Mouse (Mus musculus) kidney, adult 2 months (tissue): Measurements from ENCODE around the gene Adcy7. TPM values are rescaled to one million over a fixed set of nuclear protein-coding genes. Genes with fewer than 3 reads are reported as not detected.

Experiments used
- DNase-seq: peaks from one replicate; pipeline ENCODE4 v3.0.0; 2021
- H3K27ac ChIP-seq: fragments of 200-500 bp; 2 replicates; pipeline ENCODE4 v1.5.1; 2012; ENCODE audit warnings: low read depth, low read length, control low read depth, inconsistent platforms; ENCODE audit not compliant: insufficient read depth
- H3K27me3 ChIP-seq: fragments of 200-500 bp; replicated peaks from 2 replicates; pipeline ENCODE4 v1.6.1; 2012; ENCODE audit warnings: mild to moderate bottlenecking, moderate library complexity, low read length, inconsistent platforms; ENCODE audit not compliant: control insufficient read depth, insufficient read depth
- H3K36me3 ChIP-seq: fragments of 200-500 bp; 2 replicates; pipeline ENCODE4 v1.6.1; 2012; ENCODE audit warnings: mild to moderate bottlenecking, moderate library complexity, low read length, inconsistent platforms; ENCODE audit not compliant: control insufficient read depth, insufficient read depth
- H3K4me1 ChIP-seq: fragments of 200-500 bp; 2 replicates; pipeline ENCODE4 v1.6.1; 2011; ENCODE audit warnings: low read length; ENCODE audit not compliant: control insufficient read depth, insufficient read depth
- H3K4me3 ChIP-seq: fragments of 200-500 bp; 2 replicates; pipeline ENCODE4 v1.5.1; 2011; ENCODE audit warnings: mild to moderate bottlenecking, low read depth, low read length, control low read depth; ENCODE audit not compliant: insufficient read depth
- CTCF ChIP-seq: fragments of 200-500 bp; conservative IDR thresholded peaks from 2 replicates; pipeline ENCODE4 v1.5.1; 2011; ENCODE audit warnings: low read depth, mild to moderate bottlenecking, control low read depth, low read length, moderate library complexity, mixed read lengths; ENCODE audit not compliant: insufficient read depth, insufficient read length
- POLR2A ChIP-seq: fragments of 200-500 bp; IDR thresholded peaks from one replicate; pipeline ENCODE4 v1.6.1; 2011; ENCODE audit warnings: low read depth, low read length, control low read depth
- WGBS: fragments of 180-500 bp; shearing (Covaris S2); methylation state at CpG from one replicate; pipeline ENCODE4 v1.1.7; 2018; 5-methylcytosine and 5-hydroxymethylcytosine counted together
- polyA plus RNA-seq: library from polyadenylated mRNA; depleted of rRNA; stranded (reverse); fragments of >200 nt; gene quantifications from 2 replicates; pipeline ENCODE4 v1.2.3, GENCODE M21; 2012

Adcy7 gene
- polyA plus RNA-seq, 1 experiment, result 4.8 TPM

DNA sequence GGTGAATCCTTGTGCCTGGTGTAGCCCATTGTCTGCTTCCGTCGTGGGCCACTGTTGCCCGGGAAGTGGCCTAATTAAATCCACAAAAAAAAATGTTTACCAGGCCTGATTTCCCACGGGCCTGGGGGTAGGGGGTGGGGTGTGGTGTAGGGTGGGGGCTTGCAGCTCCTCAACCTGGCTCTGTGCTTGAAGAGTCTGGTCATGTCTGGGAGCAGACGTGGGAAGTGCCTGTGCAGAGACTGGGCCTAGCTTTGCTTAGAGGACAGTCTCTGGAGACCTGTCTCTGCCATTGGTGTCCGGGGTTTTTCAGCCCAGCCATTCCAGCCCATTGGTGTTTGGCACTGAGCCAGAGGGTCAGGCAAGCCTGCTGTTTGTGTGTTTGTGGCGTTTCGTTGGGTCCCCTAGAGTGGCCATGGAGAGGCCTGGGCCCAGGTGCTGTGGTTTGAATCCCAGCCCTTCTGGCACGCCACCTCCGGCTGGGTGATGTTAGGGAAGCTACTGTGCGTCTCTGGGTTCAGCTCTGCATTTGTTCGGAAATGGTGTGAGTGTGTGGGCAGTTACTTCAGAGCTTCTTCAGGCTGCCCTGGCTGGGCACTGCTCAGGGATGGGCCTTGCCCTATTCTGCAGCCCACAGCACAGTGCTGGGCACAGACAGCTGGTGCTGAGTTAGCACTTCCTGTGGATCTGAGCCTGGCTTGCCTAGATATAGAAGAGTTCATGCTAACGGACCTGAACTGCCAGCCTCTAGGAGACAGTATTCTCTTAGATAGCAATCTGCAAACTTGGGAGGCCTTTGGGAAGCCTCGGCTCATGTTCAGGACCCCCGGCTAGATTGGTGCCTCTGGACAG lies 29.6 kb downstream of the Adcy7 start:
- DNase-seq, result no peak
- H3K4me1 ChIP-seq, result no peaks in the 10 kb centered on the region
- no peaks in the 10 kb centered on the region for H3K27me3 ChIP-seq
- no peak overlapping the region for H3K4me3 ChIP-seq
- TF ChIP-seq CTCF (no peak), POLR2A (no peak)
- no peaks in the 10 kb centered on the region for H3K36me3 ChIP-seq
- no peak overlapping the region for H3K27ac ChIP-seq
- 73% methylated on average over 15 of the region's 15 CpGs for WGBS

DNA sequence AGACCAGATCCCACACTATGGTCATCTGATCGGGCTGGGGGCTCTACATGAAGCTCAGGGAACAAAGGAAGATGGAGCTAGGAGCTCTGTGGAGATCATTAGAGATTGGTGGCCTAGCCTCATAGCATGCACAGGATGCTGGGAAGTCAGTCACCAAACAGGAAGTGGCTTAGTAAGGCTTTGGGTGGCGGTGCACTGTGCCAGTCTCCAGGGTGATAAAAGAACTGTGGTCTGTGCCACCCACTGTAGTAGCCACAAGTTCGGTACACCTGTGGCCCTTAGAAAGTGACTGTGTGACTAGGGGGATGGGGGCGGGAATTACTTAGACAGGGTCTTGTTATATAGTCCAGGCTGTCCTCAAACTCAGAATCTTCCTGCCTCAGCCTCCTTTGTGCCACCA lies 33.6 kb downstream of the Adcy7 start:
- TF ChIP-seq CTCF (no peak), POLR2A (no peak)
- no peaks in the 10 kb centered on the region for H3K27me3 ChIP-seq
- H3K4me1 ChIP-seq, result no peaks in the 10 kb centered on the region
- WGBS, result 94% methylated on average over 4 of the region's 4 CpGs
- no peak overlapping the region for H3K27ac ChIP-seq
- no peaks in the 10 kb centered on the region for H3K36me3 ChIP-seq
- no peak for DNase-seq
- H3K4me3 ChIP-seq, result no peak overlapping the region

DNA sequence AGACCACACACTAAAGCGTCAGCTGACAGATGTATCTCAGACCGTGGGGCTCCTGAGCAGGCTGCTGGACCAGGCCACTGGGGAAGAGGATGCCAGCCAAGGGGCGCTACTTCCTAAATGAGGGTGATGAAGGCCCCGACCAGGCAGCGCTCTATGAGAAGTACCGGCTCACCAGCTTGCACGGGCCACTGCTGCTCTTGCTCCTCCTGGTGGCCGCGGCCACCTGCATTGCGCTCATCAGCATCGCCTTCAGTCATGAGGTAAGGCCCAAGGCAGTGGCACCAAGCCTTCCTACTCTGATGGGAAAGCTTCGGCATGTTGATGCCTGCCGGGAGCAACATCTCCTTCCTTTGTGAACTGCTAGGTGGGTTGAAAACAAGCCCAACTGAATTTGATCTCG lies 34.3 kb downstream of the Adcy7 start:
- DNase-seq, result no peak
- Histone ChIP-seq H3K4me1 (no peaks in the 10 kb centered on the region), H3K4me3 (no peak overlapping the region), H3K27ac (no peak overlapping the region), H3K27me3 (no peaks in the 10 kb centered on the region), H3K36me3 (no peaks in the 10 kb centered on the region)
- 82% methylated on average over 14 of the region's 14 CpGs for WGBS
- TF ChIP-seq POLR2A (no peak), CTCF (peak; percentile 37; the same call in 1 of the 2 replicates)

DNA sequence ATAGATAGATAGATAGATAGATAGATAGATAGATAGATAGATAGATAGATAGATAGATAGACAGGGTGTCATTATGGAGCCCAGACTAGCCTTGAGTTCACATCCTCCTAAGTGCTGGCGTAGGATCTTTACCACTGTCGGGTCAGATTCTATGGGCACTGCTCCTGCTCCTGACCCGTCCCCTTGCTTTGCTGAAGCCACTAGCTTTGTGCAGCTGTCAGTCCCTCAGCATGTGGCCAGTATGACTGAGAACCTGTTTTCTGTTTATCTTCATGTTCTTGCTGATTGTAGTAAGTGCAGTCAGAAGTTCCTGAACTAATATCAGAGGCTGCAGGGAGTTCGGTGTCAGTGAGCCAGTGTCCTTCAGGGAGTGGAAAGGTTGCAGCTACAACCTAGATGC lies 35.5 kb downstream of the Adcy7 start:
- Histone ChIP-seq H3K27me3 (no peaks in the 10 kb centered on the region), H3K4me1 (no peaks in the 10 kb centered on the region), H3K36me3 (no peaks in the 10 kb centered on the region), H3K4me3 (no peak overlapping the region), H3K27ac (no peak overlapping the region)
- DNase-seq, result no peak
- WGBS, result 88% methylated on average over 4 of the region's 4 CpGs
- TF ChIP-seq POLR2A (no peak), CTCF (no peak)

DNA sequence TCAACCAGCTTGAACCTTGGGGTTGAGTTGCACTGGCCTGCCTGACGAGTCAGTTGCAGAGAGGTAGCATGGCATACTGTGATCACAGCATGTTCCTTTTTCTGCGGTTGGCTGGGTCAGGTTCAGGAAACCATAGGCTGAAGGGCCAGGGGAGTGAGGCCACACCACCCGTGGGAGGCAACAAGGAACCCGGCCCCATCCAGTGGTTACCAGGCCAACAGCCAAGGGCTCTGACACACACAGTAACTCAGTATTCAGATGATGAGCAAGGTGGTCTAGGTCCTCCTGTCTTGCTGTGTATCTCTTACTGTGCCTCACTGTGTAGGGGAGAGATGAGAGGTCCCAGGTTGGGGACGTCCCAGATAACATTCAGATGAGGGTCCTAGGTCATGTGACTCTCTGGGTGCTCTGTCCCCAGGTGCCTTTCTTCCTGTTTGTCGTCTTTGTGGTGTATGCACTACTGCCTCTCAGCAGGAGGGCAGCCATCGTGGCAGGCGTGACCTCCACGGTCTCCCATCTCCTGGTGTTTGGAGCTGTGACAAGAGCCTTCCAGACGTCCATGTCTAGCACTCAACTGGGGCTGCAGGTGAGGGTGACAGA lies 37.2 kb downstream of the Adcy7 start:
- TF ChIP-seq POLR2A (no peak), CTCF (no peak)
- Histone ChIP-seq H3K27ac (no peak overlapping the region), H3K4me3 (no peak overlapping the region), H3K4me1 (no peaks in the 10 kb centered on the region), H3K27me3 (no peaks in the 10 kb centered on the region), H3K36me3 (no peaks in the 10 kb centered on the region)
- 38% methylated on average over 10 of the region's 10 CpGs for WGBS
- DNase-seq, result no peak

DNA sequence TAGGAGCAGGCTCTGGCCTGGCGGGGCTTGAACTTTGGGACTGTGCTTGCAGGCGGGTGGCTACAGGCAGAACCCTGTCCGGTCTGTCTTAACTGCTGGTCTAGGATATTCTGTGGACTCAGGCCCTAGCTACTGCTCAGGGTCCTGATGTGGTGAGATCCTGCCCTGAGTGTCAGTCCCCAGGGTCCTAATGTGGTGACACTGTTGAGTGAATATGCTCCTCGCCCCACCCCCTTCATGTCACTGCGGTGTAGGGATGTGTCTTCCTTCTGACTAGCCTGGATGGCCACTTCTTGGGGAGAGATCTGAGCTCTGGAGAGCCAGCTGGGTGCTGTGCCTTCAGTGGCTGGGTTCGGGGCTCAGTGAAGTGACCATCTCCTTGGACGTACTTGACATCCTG lies 37.7 kb downstream of the Adcy7 start:
- Histone ChIP-seq H3K4me1 (no peaks in the 10 kb centered on the region), H3K36me3 (no peaks in the 10 kb centered on the region), H3K27me3 (no peaks in the 10 kb centered on the region), H3K4me3 (no peak overlapping the region), H3K27ac (no peak overlapping the region)
- DNase-seq, result no peak
- TF ChIP-seq POLR2A, result no peak
- TF ChIP-seq CTCF, result no peak
- 90% methylated on average over 7 of the region's 7 CpGs for WGBS

DNA sequence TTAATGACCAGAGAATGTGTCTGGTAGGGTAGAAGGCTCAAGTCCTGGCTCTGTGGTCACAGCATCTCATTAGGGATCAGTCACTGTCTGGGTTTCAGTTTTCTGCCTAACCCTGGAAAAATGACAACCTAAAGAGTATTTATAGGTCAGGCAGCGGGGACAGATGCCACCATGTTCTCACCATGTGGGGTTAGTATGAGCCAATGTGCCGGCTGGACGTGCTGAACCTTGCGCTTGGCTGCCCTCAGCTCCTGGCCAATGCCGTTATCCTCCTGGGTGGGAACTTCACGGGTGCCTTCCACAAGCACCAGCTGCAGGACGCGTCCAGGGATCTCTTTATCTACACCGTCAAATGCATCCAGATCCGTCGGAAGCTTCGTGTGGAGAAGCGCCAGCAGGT lies 38.1 kb downstream of the Adcy7 start:
- Histone ChIP-seq H3K4me1 (no peaks in the 10 kb centered on the region), H3K27me3 (no peaks in the 10 kb centered on the region), H3K36me3 (no peaks in the 10 kb centered on the region), H3K4me3 (no peak overlapping the region), H3K27ac (no peak overlapping the region)
- WGBS, result 88% methylated on average over 13 of the region's 13 CpGs
- DNase-seq, result no peak
- no peak for TF ChIP-seq POLR2A
- TF ChIP-seq CTCF, result no peak
